Mouse (Mus musculus) heart, postnatal 25 days (tissue): Measurements from ENCODE around the gene Zfp987. TPM values are rescaled to one million over a fixed set of nuclear protein-coding genes. Genes with fewer than 3 reads are reported as not detected.
"Not testable (repeated sequence)": the region's sequence is repeated elsewhere in the genome, so short reads cannot be mapped to it uniquely, and the experiment has no call there.

Experiments used
- DNase-seq: peaks from one replicate; pipeline ENCODE4 v3.0.0; 2022; ENCODE audit warnings: low spot score
- intact Hi-C: fragments of 180-260 bp; cut with DNase I; formaldehyde crosslinking; loops from one replicate; pipeline ENCODE4 v1.15.1; 2025
- total RNA-seq, 2 experiments: library from RNA; stranded (reverse); gene quantifications; 2 replicates each; pipeline ENCODE4 v1.2.3; 2021

Gene Zfp987
- not detected for total RNA-seq

DNA sequence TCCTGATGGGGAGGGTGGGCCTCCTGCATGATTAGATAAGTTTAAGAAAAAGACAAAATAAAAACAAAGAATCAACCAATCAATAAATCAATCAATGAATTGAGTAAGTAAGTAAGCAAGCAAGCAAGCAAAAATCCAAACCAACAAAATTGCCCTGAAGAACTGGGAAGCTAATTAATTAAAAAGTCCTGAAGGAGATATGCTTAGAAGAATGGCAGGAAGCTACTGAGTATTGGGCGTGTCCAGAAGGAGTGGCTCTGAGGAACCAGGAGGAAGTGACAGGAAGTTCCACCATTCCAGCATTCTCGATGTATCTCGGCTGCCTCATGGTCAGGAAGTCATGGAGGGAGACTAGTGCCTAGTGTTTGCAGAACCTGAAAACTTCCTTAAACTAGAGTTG lies at the start of gene Zfp987:
Gene Zfp987, plus strand, starts transcription at position 301 of the 400 bp plus-strand sequence.
- DNase-seq, intact Hi-C loops: not testable (repeated sequence)

DNA sequence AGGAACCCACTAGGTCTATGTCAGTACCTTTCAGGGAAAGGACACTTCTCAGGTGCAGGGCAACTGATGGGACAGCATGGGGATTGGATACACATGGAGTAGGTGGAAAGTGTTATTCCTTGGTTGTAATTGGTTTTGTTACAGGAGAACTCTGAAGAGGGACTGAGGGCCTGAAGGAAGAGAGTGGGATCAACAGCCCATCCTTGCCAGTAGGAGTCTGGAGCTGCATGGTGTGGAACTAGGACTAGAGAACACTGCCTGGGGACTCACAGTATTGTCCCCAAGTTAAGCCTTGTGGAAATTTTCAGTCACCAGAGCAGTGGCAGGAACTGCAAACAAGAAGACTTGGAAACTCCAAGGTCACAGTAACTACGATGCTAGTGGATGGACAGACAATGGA lies 44.6 kb upstream of the Zfp987 start:
- DNase-seq, intact Hi-C loops: not testable (repeated sequence)

DNA sequence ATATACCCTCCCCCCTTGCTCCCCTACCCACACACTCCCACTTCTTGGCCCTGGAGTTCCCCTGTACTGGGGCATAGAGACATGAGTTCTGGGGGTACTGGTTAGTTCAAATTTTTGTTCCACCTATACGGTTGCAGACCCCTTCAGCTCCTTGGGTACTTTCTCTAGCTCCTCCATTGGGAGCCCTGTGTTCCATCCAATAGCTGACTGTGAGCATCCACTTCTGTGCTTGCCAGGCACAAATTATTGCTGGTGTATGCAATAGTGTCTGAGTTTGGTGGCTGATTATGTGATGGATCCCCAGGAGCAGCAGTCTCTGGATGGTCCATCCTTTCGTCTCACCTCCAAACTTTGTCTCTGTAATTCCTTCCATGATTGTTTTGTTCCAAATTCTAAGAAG lies 43.7 kb upstream of the Zfp987 start:
- intact Hi-C loops, DNase-seq: not testable (repeated sequence)

DNA sequence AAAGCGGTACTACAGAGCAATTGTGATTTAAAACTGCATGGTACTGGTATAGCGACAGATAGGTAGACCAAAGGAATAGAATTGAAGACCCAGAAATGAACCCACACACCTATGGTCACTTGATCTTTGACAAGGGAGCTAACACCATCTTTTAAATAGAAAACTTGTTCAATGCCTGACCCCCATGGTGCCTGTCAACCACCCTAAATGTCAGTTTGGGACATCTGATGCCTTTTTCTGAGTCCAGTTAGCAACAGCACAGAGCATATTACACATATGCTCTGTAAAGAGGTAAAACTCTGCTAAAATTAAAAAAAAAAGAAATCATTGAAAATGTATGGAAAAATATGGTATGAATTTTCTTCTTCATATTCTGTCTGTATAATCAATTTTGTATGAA lies 41.8 kb upstream of the Zfp987 start:
- intact Hi-C loops: no loop called here
- DNase-seq: no peak

- intact Hi-C loops, DNase-seq: not testable (repeated sequence)
Measured at GRCm38 (mm10) chr4:146058646-146059045, 38.5 kb upstream of the Zfp987 start.

GRCm38 (mm10) chr4:146059078-146059477 lies 38.0 kb upstream of the Zfp987 start:
- intact Hi-C loops, DNase-seq: not testable (repeated sequence)

DNA sequence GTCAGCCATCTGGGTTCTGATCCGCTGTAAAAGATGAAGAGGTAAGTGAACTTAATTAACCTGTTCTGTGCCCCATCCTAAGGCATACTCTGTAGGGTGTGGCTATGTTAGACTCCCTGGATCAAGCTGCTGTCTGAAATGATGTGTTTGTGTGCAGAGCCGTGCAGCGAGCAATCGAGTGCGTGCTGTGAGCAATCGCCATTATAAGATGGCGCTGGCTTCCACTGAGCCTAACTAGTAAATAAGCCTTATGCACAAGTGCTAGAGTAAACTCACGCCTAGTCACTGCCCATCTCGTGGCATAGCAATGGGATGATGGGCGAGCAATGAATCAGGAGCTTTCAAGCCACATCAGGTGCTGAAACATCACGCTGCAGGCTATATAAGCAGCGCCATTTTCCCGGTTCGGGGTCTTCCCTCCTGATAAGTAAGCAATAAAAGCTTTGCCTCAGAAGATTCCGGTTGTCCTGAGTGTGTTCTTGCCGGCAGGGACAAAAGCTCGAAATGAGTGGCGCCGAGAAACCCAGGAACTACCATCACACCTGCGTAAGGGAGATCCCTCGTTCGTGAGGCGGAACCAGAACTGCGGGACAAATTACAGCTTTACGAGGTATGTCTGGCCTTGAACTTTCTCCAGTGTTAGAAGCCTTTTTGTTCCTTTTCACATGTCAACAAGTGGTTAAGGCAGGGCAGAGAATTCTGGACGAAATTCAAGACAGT lies 37.0 kb upstream of the Zfp987 start:
- intact Hi-C loops, DNase-seq: not testable (repeated sequence)

- intact Hi-C loops, DNase-seq: not testable (repeated sequence)
Measured at GRCm38 (mm10) chr4:146061082-146061481, 36.0 kb upstream of the Zfp987 start.

DNA sequence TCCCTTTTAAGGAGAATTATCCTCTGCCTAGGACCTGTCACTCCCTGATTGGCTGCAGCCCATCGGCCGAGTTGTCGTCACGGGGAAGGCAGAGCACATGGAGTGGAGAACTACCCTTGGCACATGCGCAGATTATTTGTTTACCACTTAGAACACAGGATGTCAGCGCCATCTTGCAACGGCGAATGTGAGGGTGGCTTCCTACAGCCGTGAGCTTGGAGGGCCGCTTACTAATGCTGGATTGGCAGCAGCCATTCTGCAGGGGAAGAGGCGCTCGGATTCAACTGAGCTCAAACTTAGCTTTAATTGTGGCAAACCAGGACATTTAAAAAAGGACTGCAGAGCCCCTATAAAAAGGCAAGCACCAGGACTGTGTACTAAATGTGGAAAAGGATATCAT lies 35.1 kb upstream of the Zfp987 start:
- DNase-seq, intact Hi-C loops: not testable (repeated sequence)

DNA sequence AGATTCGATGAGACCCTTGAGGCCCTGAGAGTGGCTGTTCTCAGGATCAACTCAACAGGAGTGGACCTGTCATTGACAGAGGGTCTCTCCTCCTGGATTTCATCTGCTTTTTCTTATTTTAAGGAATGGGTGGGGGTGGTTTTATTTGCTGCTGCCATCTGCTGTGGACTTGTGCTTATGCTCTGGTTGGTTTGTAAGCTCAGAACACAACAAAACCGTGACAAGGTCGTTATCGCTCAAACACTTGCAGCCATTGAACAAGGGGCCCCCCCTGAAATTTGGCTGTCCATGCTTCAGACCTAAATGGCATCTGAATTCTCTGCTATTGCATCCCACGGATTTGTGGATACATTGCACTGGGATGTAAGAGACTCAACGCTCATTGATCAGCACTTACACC lies 34.1 kb upstream of the Zfp987 start:
- intact Hi-C loops, DNase-seq: not testable (repeated sequence)

DNA sequence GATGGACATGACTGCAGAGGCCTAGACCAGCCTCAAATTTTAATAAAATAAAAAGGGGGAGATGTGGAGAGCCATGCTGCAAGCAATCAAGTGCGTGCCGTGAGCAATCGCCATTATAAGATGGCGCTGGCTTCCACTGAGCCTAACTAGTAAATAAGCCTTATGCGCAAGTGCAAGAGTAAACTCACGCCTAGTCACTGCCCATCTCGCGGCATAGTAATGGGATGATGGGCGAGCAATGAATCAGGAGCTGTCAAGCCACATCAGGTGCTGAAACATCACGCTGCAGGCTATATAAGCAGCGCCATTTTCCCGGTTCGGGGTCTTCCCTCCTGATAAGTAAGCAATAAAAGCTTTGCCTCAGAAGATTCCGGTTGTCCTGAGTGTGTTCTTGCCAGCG lies 33.5 kb upstream of the Zfp987 start:
- intact Hi-C loops, DNase-seq: not testable (repeated sequence)

DNA sequence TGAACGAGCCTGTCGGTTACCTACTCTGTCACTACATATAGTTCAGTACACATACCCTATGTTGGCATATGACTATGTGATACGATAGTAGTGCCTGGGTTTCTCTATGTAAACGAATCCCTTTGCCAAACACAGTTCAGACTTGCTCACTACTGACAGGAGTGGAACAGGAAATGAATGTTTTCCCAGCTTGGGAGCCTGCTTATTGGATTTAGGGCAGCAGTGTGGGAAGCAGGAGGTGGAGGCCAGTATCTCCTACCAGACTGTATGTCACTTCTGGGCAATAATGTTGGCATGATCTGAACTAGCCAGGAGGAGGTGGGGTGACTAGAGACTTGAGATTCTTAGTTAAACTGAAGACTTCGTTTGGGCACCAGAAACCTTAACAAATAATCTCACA lies 32.3 kb upstream of the Zfp987 start:
- intact Hi-C loops, DNase-seq: not testable (repeated sequence)

DNA sequence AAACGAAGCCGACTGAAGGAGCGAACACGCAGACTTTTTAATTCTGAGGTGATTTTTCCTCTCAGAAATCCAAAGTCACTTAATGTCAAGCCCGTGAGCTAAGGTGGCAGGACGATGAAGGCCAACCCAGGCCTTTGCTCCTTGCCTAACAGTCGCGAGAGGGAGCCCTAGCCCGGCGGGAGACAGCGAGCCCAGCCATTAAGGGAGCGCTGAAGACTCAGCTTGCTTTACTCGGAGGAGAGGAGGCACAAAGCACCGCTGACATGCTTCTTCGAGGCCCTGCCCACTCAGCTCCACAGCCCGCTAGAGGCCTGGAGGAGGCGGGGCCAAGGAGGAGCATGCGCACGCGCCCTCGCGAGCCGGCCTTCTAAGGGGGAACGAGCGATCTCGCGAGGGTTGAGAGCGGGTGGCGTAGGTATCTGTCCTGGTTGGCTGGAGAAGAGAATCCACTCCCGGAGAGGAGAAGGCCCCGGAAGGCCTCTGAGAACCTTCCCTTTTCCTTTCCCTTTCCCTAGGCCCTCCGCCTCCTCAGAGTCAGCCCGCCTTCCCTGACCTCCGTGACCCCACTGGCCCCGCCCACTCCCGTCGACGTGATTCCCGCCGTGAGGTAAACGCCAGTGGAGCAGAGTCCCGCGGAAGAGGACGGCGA lies 30.0 kb upstream of the Zfp987 start:
- intact Hi-C loops, DNase-seq: not testable (repeated sequence)

GRCm38 (mm10) chr4:146067594-146067993 lies 29.5 kb upstream of the Zfp987 start:
- intact Hi-C loops, DNase-seq: not testable (repeated sequence)

DNA sequence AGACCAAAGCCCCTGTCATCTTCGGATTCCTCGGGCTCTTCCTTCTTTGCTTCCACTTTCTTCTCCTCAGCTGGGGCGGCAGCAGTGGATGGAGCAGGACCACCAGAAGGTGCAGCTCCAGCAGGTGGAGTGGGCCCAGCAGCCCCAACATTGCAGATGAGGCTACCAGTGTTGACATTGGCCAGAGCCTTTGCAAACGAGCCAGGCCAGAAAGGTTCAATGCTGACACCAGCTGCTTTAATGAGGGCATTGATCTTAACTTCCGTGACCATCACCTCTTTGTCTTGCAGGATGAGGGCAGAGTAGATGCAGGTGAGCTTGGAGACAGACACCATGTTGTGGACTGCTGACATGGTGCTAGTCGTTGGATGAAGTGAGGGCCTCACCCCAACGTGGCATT lies 23.8 kb upstream of the Zfp987 start:
- DNase-seq, intact Hi-C loops: not testable (repeated sequence)

- intact Hi-C loops, DNase-seq: not testable (repeated sequence)
Measured at GRCm38 (mm10) chr4:146101448-146101847, 4.3 kb downstream of the Zfp987 start.

GRCm38 (mm10) chr4:146156524-146156923 lies 59.4 kb downstream of the Zfp987 start, which contains the start of gene Zfp600:
TSS of gene Zfp600 (plus strand) at chr4:146156824.
- DNase-seq, intact Hi-C loops: not testable (repeated sequence)

GRCm38 (mm10) chr4:146162893-146163292 lies 65.8 kb downstream of the Zfp987 start:
- DNase-seq, intact Hi-C loops: not testable (repeated sequence)

DNA sequence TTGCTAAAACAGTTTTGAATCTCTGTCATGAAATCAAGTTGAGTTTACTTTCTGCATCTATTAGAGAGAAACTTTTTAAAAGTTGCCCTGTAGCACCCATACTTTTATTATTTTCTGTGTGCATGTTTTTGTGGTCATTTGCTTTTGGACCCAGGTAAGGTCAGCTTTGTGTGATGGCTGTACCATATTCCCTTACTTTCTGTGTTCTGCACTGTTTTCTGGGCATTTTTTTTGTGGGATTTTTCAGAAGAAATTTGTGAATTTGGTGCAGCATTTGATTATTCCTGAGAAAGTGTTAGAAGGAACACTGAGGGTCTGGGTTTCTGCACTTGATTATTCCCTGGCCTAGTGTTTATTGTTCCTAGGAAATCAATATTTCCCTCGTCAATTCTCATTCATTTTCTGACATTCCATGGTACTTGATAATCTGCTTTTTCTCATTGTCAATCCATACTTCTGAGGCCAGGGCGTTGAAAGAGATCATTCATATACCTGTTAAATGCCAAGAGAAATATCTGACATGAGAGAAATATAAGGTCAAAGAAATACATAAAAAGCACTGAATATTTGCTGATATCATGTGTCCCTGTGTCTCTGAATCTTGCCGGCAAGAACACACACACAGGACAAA lies 70.2 kb downstream of the Zfp987 start:
- intact Hi-C loops, DNase-seq: not testable (repeated sequence)

GRCm38 (mm10) chr4:146167879-146168532 lies 70.9 kb downstream of the Zfp987 start:
- DNase-seq, intact Hi-C loops: not testable (repeated sequence)
